Mouse (Mus musculus) lung, postnatal 0 days (tissue): Measurements from ENCODE around the gene Mfsd4a. TPM values are rescaled to one million over a fixed set of nuclear protein-coding genes. Genes with fewer than 3 reads are reported as not detected.

ENCODE experiments used
- ATAC-seq: fragments of 200-750 bp; cut with Nextera tagmentation; 2 replicates; pipeline ENCODE4 v1.8.0; 2017; ENCODE audit warnings: moderate library complexity
- DNase-seq: peaks from one replicate; pipeline ENCODE4 v3.0.0-alpha.2; 2016; ENCODE audit warnings: low spot score
- H3K27ac ChIP-seq: fragments of 300-500 bp; sonication (generic); 2 replicates; pipeline ENCODE4 v1.5.1; 2014; ENCODE audit warnings: antibody characterized with exemption, mild to moderate bottlenecking, low read length, mixed read lengths
- H3K27me3 ChIP-seq: fragments of 300-500 bp; sonication (generic); replicated peaks from 2 replicates; pipeline ENCODE4 v1.6.1; 2014; ENCODE audit warnings: low read length, mixed read lengths; ENCODE audit not compliant: insufficient read depth
- H3K36me3 ChIP-seq: fragments of 300-500 bp; sonication (generic); 2 replicates; pipeline ENCODE4 v1.6.1; 2014; ENCODE audit warnings: low read length, mixed read lengths; ENCODE audit not compliant: insufficient read depth
- H3K4me1 ChIP-seq: fragments of 300-500 bp; sonication (generic); 2 replicates; pipeline ENCODE4 v1.6.1; 2014; ENCODE audit warnings: antibody characterized with exemption, low read depth, low read length, mixed read lengths; ENCODE audit not compliant: insufficient read depth
- H3K4me2 ChIP-seq: fragments of 300-500 bp; sonication (generic); replicated peaks from 2 replicates; pipeline ENCODE4 v1.6.1; 2014; ENCODE audit warnings: low read depth, mild to moderate bottlenecking, low read length, moderate library complexity, mixed read lengths
- H3K4me3 ChIP-seq: fragments of 300-500 bp; sonication (generic); 2 replicates; pipeline ENCODE4 v1.5.1; 2014; ENCODE audit warnings: low read depth, low read length
- H3K9ac ChIP-seq: fragments of 300-500 bp; sonication (generic); replicated peaks from 2 replicates; pipeline ENCODE4 v1.6.1; 2014; ENCODE audit warnings: low read depth, mild to moderate bottlenecking
- H3K9me3 ChIP-seq: fragments of 300-500 bp; sonication (generic); 2 replicates; pipeline ENCODE4 v1.6.1; 2016; ENCODE audit warnings: low read length, mixed read lengths
- CTCF ChIP-seq: IDR thresholded peaks from 2 replicates; pipeline ENCODE4 v1.5.1; 2016; ENCODE audit warnings: antibody characterized with exemption, mild to moderate bottlenecking
- EP300 ChIP-seq: IDR thresholded peaks from 2 replicates; pipeline ENCODE4 v1.6.1; 2016; ENCODE audit warnings: antibody characterized with exemption, mild to moderate bottlenecking, control low read depth
- WGBS: fragments of 180-500 bp; shearing (Covaris S2); extraction: QIAGEN DNeasy Blood & Tissue Kit; methylation state at CpG from one replicate; pipeline ENCODE4 v1.1.7; 2014; 5-methylcytosine and 5-hydroxymethylcytosine counted together
- polyA plus RNA-seq: library from polyadenylated mRNA; unstranded; fragments of >200 nt; fragmentation: Nextera tagmentation; extraction: Ambion mirVana; gene quantifications from 2 replicates; pipeline ENCODE4 v1.2.1, GENCODE M21; 2015

The Mfsd4a gene
- polyA plus RNA-seq, 1 experiment from 2014 or later = 7.5 TPM

GRCm38 (mm10) chr1:132046143-132046735 is 21.6 kb downstream of the Mfsd4a start:
- Histone ChIP-seq H3K36me3 (no peaks in the 10 kb centered on the region), H3K9me3 (no peaks in the 10 kb centered on the region), H3K4me3 (no peak overlapping the region), H3K9ac (no peak overlapping the region), H3K4me2 (no peak overlapping the region), H3K4me1 (no peaks in the 10 kb centered on the region), H3K27me3 (no peaks in the 10 kb centered on the region), H3K27ac (no peak overlapping the region)
- peak; percentile 95 for TF ChIP-seq CTCF
- TF ChIP-seq EP300 = no peak
- DNase-seq (peak; percentile 68), ATAC-seq (peak; percentile 50; the same call in 1 of the 2 replicates)
- WGBS = 18% methylated on average over 15 of the region's 15 CpGs

- TF ChIP-seq CTCF (no peak), EP300 (no peak)
- H3K4me2 ChIP-seq = no peak overlapping the region
- H3K9ac ChIP-seq = no peak overlapping the region
- H3K4me1 ChIP-seq = no peaks in the 10 kb centered on the region; the same call in 1 of the 2 replicates
- no peaks in the 10 kb centered on the region for H3K36me3 ChIP-seq
- H3K27me3 ChIP-seq = no peaks in the 10 kb centered on the region
- DNase-seq (no peak), ATAC-seq (no peak)
- H3K4me3 ChIP-seq = no peak overlapping the region
- WGBS = 68% methylated on average over 4 of the region's 4 CpGs
- no peaks in the 10 kb centered on the region for H3K9me3 ChIP-seq
- H3K27ac ChIP-seq = no peak overlapping the region
Measured at GRCm38 (mm10) chr1:132043759-132044158, 24.1 kb downstream of the Mfsd4a start.

- WGBS = 44% methylated on average over 9 of the region's 9 CpGs
- H3K4me1 ChIP-seq = no peaks in the 10 kb centered on the region; the same call in 1 of the 2 replicates
- peak; percentile 77 for ATAC-seq
- TF ChIP-seq EP300 = peak; percentile 89
- 0 out of 2 replicates have a peak, but pooled peaks have one; percentile 10 for TF ChIP-seq CTCF
- H3K9ac ChIP-seq = no peak overlapping the region
- no peaks in the 10 kb centered on the region for H3K27me3 ChIP-seq
- no peaks in the 10 kb centered on the region for H3K9me3 ChIP-seq
- H3K27ac ChIP-seq = peak overlapping the region; percentile 74
- peak; percentile 70 for DNase-seq
- no peak overlapping the region for H3K4me2 ChIP-seq
- H3K36me3 ChIP-seq = no peaks in the 10 kb centered on the region; the same call in 1 of the 2 replicates
- H3K4me3 ChIP-seq = no peak overlapping the region
Measured at GRCm38 (mm10) chr1:132040201-132040621, 27.7 kb downstream of the Mfsd4a start.

- Histone ChIP-seq H3K27me3 (no peaks in the 10 kb centered on the region), H3K4me2 (no peak overlapping the region), H3K27ac (0 out of 2 replicates have a peak overlapping the region, but pooled peaks have one; percentile 26), H3K9me3 (no peaks in the 10 kb centered on the region), H3K4me3 (no peak overlapping the region), H3K9ac (no peak overlapping the region), H3K36me3 (peaks cover 3% of the 10 kb centered on the region; the same call in 1 of the 2 replicates), H3K4me1 (no peaks in the 10 kb centered on the region; the same call in 1 of the 2 replicates)
- WGBS = 59% methylated on average over 5 of the region's 5 CpGs
- TF ChIP-seq EP300 (no peak), CTCF (no peak)
- ATAC-seq (peak; percentile 22; the same call in 1 of the 2 replicates), DNase-seq (peak; percentile 11)
Measured at GRCm38 (mm10) chr1:132038753-132039152, 29.1 kb downstream of the Mfsd4a start.

- Histone ChIP-seq H3K27me3 (no peaks in the 10 kb centered on the region), H3K4me3 (no peak overlapping the region), H3K9me3 (no peaks in the 10 kb centered on the region), H3K9ac (no peak overlapping the region), H3K4me1 (no peaks in the 10 kb centered on the region; the same call in 1 of the 2 replicates), H3K4me2 (no peak overlapping the region), H3K36me3 (peaks cover 5% of the 10 kb centered on the region; the same call in 1 of the 2 replicates), H3K27ac (no peak overlapping the region)
- TF ChIP-seq CTCF (no peak), EP300 (no peak)
- ATAC-seq (no peak), DNase-seq (no peak)
- WGBS = 89% methylated on average over 3 of the region's 3 CpGs
Measured at GRCm38 (mm10) chr1:132037746-132038145, 30.1 kb downstream of the Mfsd4a start.

- H3K27me3 ChIP-seq = no peaks in the 10 kb centered on the region
- no peak overlapping the region for H3K4me3 ChIP-seq
- 74% methylated on average over 7 of the region's 7 CpGs for WGBS
- TF ChIP-seq CTCF (no peak), EP300 (no peak)
- no peak overlapping the region for H3K9ac ChIP-seq
- H3K9me3 ChIP-seq = no peaks in the 10 kb centered on the region
- peaks cover 20% of the 10 kb centered on the region; the same call in 1 of the 2 replicates for H3K36me3 ChIP-seq
- no peak overlapping the region for H3K4me2 ChIP-seq
- DNase-seq (no peak), ATAC-seq (no peak)
- H3K27ac ChIP-seq = no peak overlapping the region
- no peaks in the 10 kb centered on the region; the same call in 1 of the 2 replicates for H3K4me1 ChIP-seq
Measured at GRCm38 (mm10) chr1:132032172-132032571, 35.7 kb downstream of the Mfsd4a start.
